Mouse (Mus musculus) embryonic facial prominence, embryonic 11.5 days (tissue): ENCODE data around the gene Ccz1. TPM values are rescaled to one million over a fixed set of nuclear protein-coding genes. Genes with fewer than 3 reads are reported as not detected.

Experiments
- ATAC-seq: fragments of 200-750 bp; cut with Nextera tagmentation; replicated peaks from 2 replicates; pipeline ENCODE4 v1.8.0; 2017; ENCODE audit warnings: low read depth; ENCODE audit not compliant: insufficient number of reproducible peaks, low FRiP score, low TSS enrichment
- DNase-seq: peaks from one replicate; pipeline ENCODE4 v3.0.0-alpha.2; 2015; ENCODE audit warnings: low spot score
- H3K27ac ChIP-seq: fragments of 300-500 bp; sonication (generic); replicated peaks from 2 replicates; pipeline ENCODE4 v1.5.1; 2014; ENCODE audit warnings: mild to moderate bottlenecking, low read depth, low read length, control low read depth
- H3K27me3 ChIP-seq: fragments of 300-500 bp; sonication (generic); 2 replicates; pipeline ENCODE4 v1.6.1; 2014; ENCODE audit warnings: mild to moderate bottlenecking, low read length, moderate library complexity, mixed read lengths; ENCODE audit not compliant: control insufficient read depth, insufficient read depth
- H3K36me3 ChIP-seq: fragments of 300-500 bp; sonication (generic); replicated peaks from 2 replicates; pipeline ENCODE4 v1.6.1; 2014; ENCODE audit warnings: low read depth, mild to moderate bottlenecking, low read length, moderate library complexity, mixed read lengths; ENCODE audit not compliant: control insufficient read depth, insufficient read depth
- H3K4me1 ChIP-seq: fragments of 300-500 bp; sonication (generic); 2 replicates; pipeline ENCODE4 v1.6.1; 2014; ENCODE audit warnings: low read length, mixed read lengths; ENCODE audit not compliant: control insufficient read depth, insufficient read depth
- H3K4me2 ChIP-seq: fragments of 300-500 bp; sonication (generic); 2 replicates; pipeline ENCODE4 v1.6.1; 2014; ENCODE audit warnings: low read depth, mild to moderate bottlenecking, control low read depth, low read length, moderate library complexity
- H3K4me3 ChIP-seq: fragments of 300-500 bp; sonication (generic); 2 replicates; pipeline ENCODE4 v1.5.1; 2014; ENCODE audit warnings: low read depth, low read length, control low read depth
- H3K9ac ChIP-seq: fragments of 300-500 bp; sonication (generic); replicated peaks from 2 replicates; pipeline ENCODE4 v1.6.1; 2014; ENCODE audit warnings: mild to moderate bottlenecking, control low read depth, low read length
- H3K9me3 ChIP-seq: fragments of 300-500 bp; sonication (generic); replicated peaks from 2 replicates; pipeline ENCODE4 v1.6.1; 2016; ENCODE audit warnings: mild to moderate bottlenecking, low read length, inconsistent platforms, mixed read lengths; ENCODE audit not compliant: control insufficient read depth
- WGBS: fragments of 180-500 bp; shearing (Covaris S2); extraction: QIAGEN DNeasy Blood & Tissue Kit; methylation state at CpG from one replicate; pipeline ENCODE4 v1.1.7; 2014; 5-methylcytosine and 5-hydroxymethylcytosine counted together
- polyA plus RNA-seq: library from polyadenylated mRNA; unstranded; fragments of >200 nt; fragmentation: Nextera tagmentation; extraction: Ambion mirVana; gene quantifications from 2 replicates; pipeline ENCODE4 v1.2.1, GENCODE M21; 2014

Gene Ccz1
- polyA plus RNA-seq, 1 experiment from 2014 or later: 117 TPM

DNA sequence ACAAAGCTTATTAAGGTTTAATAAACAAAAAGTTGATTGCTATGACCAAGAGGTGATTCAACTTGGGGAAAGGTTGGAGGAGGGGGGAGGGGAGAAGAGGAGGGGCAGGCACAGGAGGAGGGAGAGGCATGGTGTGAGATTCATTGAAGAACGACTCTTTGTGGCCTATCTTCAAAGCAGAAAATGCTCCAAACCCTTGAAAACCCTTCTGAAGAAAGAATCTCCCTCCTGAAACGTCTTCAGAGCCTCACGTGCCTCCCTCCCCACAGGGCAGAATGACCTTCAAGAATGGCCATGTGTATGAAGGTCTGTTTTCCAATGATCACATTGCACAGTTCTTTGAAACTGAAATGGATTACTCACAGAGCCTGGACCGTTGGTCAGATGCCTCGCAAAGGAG lies 64.7 kb downstream of the Ccz1 start:
- no peak for DNase-seq

DNA sequence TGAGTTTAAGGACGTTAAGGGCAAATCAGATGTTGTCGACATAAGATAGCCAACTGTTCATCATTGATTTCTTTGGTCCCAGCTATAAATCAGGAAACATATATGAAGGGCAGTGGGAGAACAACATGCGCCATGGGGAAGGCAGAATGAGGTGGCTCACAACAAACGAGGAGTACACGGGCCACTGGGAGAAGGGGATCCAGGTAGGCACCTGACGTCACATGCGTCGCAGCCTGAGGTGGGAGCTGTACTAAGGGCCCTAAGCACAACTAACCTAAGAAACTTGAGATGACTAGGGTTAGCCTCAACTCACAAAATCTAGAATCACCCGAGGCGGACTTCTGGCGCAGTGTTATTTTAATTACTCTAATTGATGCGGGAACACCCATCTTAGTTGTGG lies 66.3 kb downstream of the Ccz1 start:
- Histone ChIP-seq H3K9me3 (no peaks in the 10 kb centered on the region), H3K4me2 (no peak overlapping the region), H3K36me3 (no peaks in the 10 kb centered on the region), H3K4me1 (no peaks in the 10 kb centered on the region), H3K27me3 (no peaks in the 10 kb centered on the region), H3K4me3 (no peak overlapping the region), H3K27ac (no peak overlapping the region), H3K9ac (no peak overlapping the region)
- DNase-seq (no peak), ATAC-seq (no peak)
- 86% methylated on average over 12 of the region's 12 CpGs for WGBS

More for the DNA sequence above, 64.7 kb downstream of the Ccz1 start:
- Histone ChIP-seq H3K27me3 (no peaks in the 10 kb centered on the region), H3K27ac (no peak overlapping the region), H3K4me2 (no peak overlapping the region), H3K9ac (no peak overlapping the region), H3K36me3 (no peaks in the 10 kb centered on the region), H3K4me3 (no peak overlapping the region), H3K9me3 (no peaks in the 10 kb centered on the region), H3K4me1 (no peaks in the 10 kb centered on the region)
- no peak for ATAC-seq
- 47% methylated on average over 5 of the region's 5 CpGs for whole genome bisulfite sequencing

DNA sequence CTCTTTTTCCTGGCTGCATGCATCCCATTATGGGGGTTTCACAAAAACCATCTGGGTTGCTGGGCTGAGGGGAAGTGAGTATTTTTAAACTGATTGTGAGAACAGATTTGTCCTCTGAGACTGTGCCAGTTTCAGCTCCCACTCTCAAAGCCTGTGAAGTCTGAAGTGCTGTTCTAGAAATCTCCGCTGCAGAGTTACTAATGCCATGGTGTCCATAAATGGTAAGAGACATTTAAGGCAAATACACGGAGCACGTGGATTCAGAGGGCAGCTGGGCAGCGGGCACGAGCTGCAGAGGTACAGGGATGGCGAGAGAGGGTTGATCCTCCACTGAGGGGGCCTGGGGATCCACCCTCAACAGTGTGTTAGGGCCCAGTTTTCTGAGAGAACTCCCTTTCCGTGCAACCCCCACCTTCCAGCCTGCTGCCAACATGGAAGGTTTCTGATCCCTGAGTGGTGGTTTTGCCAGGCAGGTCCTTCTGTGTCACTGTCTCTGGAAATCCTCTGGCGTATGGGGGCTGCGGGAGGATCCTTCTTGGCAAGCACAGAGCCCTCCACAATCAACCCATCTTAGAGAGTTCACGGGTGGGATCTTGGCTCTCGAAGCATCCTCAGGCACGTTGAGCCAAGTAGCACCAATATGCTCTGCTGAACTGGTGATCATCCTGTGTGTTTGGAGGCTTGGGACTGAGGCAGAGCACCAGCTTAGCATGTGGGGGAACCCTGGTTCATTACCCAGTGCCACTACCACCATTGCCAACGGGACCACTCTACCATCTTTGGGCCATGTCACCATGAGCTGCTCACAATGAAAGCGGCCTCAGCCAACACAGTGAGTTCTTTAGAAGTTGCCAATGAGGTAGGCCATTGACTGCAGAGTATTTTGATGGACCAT lies 71.2 kb downstream of the Ccz1 start:
- Histone ChIP-seq H3K4me2 (no peak overlapping the region), H3K36me3 (no peaks in the 10 kb centered on the region), H3K4me3 (no peak overlapping the region), H3K9ac (no peak overlapping the region), H3K4me1 (no peaks in the 10 kb centered on the region), H3K27me3 (no peaks in the 10 kb centered on the region), H3K9me3 (no peaks in the 10 kb centered on the region), H3K27ac (no peak overlapping the region)
- 89% methylated on average over 14 of the region's 14 CpGs for WGBS
- no peak for ATAC-seq
- DNase-seq: no peak

- Histone ChIP-seq H3K9me3 (no peaks in the 10 kb centered on the region), H3K36me3 (no peaks in the 10 kb centered on the region), H3K9ac (no peak overlapping the region), H3K4me3 (no peak overlapping the region), H3K27me3 (no peaks in the 10 kb centered on the region), H3K4me1 (no peaks in the 10 kb centered on the region), H3K27ac (no peak overlapping the region), H3K4me2 (no peak overlapping the region)
- ATAC-seq (no peak), DNase-seq (no peak)
- WGBS: 25% methylated on average over 10 of the region's 10 CpGs
Observed at GRCm38 (mm10) chr5:143941588-143941987, 73.1 kb downstream of the Ccz1 start.

Other genes starting within 250 kb of the Ccz1 start
- gene Eif2ak1, start 197.1 kb downstream of the Ccz1 start, polyA plus RNA-seq: 54.2 and 56.4 TPM in 2 replicates
- 0.22 TPM in 1 of 2 replicates, not detected in the other for gene Ankrd61, start 117.2 kb downstream of the Ccz1 start, polyA plus RNA-seq
- gene Aimp2, start 105.0 kb downstream of the Ccz1 start, polyA plus RNA-seq: 105 and 111 TPM in 2 replicates
- gene Pms2, start 104.9 kb downstream of the Ccz1 start, polyA plus RNA-seq: 34.3 and 40.0 TPM in 2 replicates
- gene Gm42421, start 86.7 kb downstream of the Ccz1 start, polyA plus RNA-seq: 0.53 and 0.81 TPM in 2 replicates
- gene Rsph10b, start 81.8 kb downstream of the Ccz1 start, polyA plus RNA-seq: 0.42 and 1.2 TPM in 2 replicates
- gene Ocm, start 11.8 kb upstream of the Ccz1 start, polyA plus RNA-seq: not detected in 2 replicates
- 3.7 and 4.5 TPM in 2 replicates for gene Lmtk2, start 85.6 kb upstream of the Ccz1 start, polyA plus RNA-seq
- 0.07 and 0.11 TPM in 2 replicates for gene Bhlha15, start 175.4 kb upstream of the Ccz1 start, polyA plus RNA-seq
- 8.0 and 10.8 TPM in 2 replicates for gene Tecpr1, start 208.7 kb upstream of the Ccz1 start, polyA plus RNA-seq
- 116 and 118 TPM in 2 replicates for gene Bri3, start 229.6 kb upstream of the Ccz1 start, polyA plus RNA-seq